Mouse (Mus musculus): ENCODE measurements around the gene Ubxn6.
A peak's percentile ranks its signal among the peaks of the same experiment; 100 is the strongest.

The Ubxn6 gene

DNA sequence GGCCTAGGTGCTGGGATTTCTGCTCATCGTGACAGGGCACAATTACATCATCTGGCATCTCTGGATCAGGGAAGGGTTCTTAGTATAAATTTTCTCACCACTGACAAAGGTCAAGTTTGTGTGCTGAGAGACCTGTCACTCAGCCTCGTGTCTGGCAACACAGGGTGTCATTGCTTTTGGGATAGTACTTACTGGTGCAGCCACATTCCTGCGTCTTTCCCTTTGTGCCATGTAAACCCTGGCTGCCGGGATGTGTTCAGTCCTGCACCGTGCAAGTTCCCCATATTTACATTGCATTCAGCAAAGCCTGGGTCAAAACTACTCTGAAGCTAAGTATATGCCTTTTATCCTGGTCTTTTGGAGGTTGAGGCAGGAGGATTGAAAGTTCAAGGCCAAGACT is 23.5 kb downstream of the Ubxn6 start:
- DNase-seq: no peak

DNA sequence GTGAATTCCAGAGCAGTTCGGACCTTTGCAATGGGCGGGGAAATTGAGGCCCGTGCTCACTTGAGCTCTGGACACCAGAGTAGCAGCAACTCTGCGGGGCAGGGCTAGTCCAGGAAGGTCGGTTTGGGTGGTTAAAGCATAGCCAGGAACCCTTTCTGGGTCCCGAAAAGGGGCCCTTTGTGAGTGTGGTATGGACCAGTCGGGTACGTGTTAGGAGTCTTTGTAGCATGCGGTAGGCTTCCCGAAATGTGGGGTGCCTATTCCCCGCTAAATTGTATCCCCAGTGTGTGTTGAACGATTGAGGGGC is 34.0 kb downstream of the Ubxn6 start:
- DNase-seq: no peak

DNA sequence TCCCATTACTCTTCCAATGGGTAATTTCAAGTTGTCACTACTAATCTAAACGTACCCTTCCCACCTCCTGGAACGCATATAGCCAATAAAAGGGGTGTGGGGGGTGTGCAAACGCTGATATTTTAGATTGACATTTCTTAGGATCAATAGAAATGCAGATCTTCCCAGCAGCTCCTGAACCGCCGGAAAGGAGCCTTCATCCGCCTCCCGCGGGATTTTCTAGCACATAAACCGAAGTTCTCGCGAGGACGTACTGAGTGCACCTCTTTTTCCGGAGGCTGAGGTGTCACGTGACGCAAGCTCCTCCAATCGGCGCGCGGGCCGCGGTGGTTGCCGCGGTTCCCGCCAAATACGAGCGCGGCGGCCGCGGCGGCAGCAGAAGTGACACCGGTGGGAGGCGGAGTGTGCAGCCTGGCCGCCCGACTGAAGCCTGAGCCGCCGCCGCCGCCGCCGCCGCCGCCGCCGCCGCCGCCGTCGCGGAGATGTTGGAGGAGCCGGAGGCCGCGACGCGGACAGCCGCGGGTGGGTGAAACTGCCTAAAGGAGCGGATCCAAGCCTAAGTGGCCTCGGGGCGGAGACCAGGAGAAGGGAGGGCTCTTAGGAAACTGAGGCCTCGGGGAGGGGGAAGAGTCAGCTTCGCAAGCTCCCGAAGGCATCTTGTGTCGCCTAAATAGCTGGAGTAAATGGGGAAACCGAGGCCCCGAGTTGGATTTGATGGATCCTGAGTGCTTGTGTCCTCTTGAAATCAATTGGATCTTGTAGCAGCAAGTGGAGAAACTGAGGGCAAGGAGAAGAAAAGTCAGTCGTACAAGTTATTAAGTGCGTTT is 34.6 kb downstream of the Ubxn6 start, which contains the start of gene Chaf1a:
Chaf1a (plus strand) TSS at position 410 of the 827 bp plus-strand sequence.
- DNase-seq: peak; percentile 99

DNA sequence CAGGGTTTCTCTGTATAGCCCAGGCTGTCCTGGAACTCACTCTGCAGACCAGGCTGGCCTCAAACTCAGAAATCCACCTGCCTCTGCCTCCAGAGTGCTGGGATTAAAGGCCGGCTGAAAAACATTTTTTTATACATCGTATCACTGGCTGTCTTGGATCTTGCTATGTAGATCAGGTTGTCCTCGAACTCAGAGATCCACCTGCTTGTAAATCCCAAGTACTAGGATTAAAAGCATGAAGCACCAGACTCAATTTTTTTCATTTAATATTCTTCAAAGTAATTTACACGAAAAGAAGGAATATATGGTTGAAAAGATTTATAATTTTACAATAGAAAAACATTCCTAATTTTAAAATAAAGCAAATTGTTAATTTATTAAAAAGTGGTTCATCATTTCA is 35.5 kb downstream of the Ubxn6 start:
- DNase-seq: no peak

DNA sequence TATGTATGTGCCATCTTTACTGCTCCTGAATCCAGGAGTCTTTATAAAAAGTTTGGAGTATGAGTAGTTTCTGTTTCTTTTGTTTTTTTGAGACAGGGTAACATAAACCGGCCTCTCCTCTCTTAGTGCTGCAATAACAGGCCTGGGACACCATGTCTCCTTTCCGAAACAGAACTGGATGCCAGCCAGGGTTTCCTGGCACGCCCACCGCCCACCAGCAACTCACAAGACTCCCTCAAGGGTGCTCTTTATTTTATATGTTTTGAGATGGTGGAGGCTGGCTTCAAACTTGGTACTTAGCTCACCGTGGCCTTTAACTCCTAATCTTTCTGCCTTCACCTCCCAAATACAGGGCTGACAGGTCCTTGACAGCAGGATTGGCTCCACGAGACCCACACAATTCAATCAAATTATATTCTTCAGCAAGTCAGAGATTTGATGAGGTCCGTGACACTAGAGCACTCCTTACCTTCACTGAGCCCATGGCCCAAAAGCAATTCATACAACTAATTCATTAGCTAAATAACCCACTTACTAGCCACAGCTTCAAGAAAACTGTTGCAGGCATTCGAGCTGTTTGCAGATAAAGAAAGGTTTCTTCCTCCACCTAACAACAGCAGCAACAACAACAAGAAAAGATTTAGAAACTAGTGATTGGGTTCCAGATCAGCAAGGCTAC is 36.1 kb downstream of the Ubxn6 start:
- DNase-seq: peak; percentile 39

DNA sequence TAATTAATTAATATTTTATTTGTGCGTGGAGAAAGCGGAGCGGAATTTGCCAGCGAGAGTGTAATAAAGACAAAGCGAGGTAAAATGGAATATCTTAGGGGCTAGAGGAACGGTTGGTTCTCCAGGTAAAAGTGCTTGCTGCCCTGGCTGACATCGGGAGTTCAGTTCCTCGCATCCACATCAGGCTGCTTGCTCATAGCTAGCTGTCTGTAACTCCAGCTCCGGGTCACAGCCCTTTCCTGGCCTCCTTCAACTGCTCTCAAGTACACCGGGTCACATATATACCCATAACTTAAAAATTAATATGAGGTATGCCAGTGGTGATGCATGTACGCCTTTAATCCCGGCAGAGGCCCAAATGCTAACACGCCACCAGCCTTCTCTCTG is 37.9 kb downstream of the Ubxn6 start:
- no peak for DNase-seq

DNA sequence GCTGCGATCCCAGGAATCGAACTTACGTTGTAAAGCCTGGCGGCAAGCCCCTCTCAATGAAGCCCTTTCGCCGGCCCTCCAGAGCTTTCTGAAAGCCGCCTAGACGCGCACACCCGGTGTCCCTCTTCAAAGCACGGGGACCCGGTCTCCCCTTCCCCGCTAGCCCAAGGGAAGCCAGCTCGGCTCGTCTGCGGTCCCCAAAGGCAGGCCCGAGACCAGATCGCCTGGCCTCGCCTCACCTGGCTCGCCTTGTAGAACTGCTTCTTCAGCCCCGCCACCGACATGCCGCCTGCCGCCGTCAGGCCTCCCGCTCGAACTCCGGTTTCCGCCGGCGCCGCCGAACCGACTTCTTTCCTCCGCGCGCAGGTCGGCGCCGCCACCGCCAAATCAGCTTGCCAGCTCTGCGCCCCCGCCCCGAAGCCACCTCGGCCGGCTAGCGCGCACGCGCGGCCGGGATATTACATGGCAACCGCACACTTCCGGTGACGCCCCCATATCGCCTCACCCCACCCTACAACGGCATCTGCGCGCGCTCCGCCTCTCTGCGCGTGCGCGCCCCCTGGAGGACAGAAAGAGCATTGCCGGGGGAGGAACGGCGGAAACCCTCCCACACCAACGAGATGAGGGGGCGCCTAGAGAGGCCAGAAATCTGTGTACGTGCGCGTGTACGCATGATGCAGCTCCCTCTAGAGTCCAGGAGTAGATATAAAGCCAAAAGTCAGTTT is 38.5 kb downstream of the Ubxn6 start, which contains the start of gene Sh3gl1:
Sh3gl1 (minus strand) TSS at position 460 of the 725 bp plus-strand sequence.
- DNase-seq: peak; percentile 99

DNA sequence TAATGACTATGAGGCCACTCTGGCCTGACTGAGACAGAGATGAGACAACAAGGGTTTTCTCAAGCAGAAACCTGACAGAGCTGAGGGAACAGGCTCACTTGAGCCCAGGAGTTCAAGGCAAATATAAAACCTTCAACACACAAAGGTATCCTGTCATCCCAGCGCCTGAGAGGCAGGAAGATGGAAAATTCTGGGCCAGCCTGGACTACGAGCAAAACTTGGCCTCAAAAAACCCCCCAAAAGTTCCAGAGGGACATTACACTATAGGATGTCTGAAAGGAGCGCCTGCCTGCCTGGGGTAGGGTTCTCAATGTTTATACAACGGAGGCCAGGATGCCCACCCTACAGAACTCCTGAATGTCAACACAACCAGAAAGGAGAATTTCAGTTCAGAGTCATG is 39.6 kb downstream of the Ubxn6 start:
- no peak for DNase-seq

DNA sequence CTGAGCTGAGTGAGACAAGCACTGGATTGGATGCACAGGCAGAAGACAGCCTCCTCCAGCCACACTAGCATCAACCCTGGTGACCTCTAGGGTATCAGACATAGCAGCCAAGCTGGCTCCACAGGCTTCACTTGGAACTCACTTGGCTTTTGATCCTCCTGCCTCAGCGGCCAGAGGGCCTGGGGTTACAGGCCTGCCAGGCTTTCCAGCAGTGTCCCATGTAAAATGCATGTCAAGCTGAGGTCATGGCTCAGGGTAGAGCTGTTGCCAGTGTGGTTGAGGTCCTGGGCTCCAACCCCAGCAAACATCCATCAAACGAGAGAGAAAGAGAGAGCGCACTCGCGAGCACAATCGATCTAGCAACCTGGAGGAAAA is 40.1 kb downstream of the Ubxn6 start:
- DNase-seq: no peak

DNA sequence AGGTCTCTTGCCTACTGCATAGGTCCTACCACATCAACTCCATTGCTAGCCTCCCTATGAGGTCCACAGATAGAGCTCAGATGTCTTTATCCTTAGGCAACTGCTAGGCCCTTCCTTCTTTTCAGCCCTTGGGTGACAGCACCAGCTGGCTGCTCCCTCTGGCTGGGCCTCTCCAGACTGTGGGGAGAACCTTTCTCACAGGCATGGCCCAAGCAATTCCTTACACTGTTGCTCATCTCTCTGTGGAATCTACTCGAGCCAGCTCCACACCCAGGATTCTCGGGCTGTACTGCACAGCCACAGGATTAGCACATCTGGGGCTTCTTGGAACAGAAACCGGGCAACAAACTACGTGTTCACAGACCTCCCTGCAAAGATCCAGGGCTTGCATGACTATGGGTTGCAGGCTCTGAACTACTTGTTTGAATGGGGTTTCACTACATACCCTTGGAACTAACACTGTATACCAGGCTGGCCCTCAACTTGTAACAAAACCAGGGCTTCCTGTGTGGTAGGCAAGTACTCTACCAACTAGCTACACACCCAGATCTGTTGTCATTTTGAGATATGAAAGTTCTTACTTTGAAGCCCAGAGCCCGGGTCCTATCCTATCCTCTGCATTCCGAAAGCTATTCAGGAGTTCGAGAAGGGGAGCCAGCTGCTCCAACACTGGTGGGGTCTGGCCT is 40.6 kb downstream of the Ubxn6 start:
- no peak for DNase-seq

DNA sequence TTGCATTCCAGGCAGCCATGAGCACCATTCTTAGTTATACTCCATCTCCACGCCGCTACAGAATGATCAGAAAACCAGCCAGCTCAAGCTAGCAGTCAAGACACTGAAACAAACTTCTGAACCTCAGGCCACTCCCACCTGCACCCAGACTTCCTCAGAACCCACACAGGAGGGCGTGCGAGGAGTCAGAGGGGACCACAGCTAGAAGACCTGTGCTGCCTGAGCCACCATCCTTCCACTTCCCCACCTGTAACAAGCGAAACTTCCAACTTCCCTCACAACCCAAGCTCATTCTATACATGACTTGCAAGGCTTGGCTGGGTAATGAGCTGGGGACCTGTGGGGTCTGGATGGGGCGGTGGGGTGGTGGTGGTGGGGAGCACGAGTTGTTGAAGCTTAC is 42.0 kb downstream of the Ubxn6 start:
- no peak for DNase-seq

DNA sequence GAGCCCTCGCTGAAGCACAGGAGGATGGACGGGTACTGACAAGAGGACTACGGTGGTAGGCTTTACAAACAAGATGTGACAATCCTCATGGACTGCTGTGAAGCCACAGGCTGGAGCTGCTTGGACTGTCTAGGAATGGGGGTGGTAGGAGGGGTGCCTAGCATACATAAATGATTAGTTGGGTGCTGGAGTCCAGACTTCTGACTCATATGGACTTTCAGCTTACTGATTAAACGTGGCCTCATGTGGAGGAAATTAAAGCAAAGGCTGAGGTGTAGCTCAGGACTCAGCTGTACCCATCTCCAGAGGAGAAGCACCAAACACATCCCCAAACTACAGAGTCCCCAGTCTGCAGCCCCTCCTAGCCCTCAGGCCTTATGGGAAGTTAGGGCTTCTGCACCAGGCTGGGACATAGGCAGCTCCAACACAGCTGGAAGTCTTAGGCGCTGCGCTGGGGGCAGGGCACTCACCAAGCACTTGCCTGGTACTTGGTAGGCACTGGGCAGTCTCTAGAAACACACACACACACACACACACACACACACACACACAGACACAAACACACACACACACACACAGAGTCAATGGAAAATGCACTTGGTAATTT is 42.6 kb downstream of the Ubxn6 start:
- no peak for DNase-seq

DNA sequence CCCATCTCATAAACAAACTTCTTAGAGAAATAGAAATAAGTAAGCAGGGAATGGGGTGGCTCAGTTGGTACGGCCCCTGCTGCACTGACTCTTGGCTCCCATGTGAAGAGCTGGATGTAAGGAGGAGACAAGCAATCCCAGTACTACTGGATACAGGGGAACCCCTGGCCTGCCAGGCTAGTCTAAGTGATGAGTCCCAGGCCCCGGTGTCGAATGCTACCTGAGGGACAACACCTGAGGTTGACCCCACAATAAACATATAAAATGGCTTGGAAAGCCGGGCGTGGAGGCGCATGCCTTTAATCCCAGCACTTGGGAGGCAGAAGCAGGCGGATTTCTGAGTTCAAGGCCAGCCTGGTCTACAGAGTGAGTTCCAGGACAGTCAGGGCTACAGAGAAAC is 43.4 kb downstream of the Ubxn6 start:
- no peak for DNase-seq

DNA sequence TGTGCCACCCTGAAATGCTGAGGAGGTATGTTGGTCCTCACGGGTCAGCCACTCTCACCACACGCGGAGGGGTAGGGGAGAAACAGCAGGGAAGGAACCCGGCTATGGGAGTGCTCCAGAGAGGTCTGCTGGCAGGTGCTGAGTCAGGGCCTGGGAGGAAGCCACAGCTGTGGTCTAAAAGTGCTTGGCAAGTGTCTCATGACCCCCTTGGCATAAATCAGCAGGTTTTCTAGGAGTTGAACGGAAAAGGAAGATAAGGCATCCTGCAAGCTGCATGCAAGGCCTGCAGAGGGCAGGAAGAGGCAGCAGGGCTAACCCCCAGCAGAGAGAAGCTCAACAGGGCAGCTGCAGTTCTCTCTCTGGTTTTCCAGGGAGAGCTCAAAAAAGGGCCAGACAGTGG is 43.9 kb downstream of the Ubxn6 start:
- DNase-seq: peak; percentile 32

DNA sequence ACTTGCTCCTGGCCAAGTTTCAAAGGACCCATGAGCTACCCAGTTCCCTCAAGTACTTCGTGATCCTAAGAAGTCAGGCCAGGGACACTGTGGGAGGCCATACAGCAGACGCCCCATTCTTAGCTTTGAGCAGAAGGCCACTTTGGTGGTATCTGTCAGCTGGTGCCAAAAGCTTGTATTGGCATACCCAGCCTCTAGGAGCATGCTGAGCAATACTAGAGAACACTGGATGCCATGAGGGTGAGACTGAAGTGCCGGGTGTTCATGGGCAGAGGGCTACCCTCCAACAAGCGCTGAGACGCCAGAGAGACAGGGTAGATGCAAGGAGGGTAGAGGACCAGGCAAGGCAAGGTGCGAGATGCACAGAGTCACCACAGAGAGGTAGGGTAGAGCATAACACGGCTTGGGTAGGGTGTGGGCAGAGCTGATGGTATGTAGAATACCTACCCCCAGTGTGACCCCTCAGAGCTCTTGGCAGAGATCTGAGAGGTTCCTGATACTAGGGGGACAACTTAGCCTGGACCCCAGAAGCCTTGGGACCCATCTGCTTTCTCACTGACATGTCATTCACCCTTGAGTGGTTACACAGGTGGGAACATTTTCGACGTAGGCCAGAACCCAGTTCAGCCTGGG is 44.5 kb downstream of the Ubxn6 start:
- no peak for DNase-seq

DNA sequence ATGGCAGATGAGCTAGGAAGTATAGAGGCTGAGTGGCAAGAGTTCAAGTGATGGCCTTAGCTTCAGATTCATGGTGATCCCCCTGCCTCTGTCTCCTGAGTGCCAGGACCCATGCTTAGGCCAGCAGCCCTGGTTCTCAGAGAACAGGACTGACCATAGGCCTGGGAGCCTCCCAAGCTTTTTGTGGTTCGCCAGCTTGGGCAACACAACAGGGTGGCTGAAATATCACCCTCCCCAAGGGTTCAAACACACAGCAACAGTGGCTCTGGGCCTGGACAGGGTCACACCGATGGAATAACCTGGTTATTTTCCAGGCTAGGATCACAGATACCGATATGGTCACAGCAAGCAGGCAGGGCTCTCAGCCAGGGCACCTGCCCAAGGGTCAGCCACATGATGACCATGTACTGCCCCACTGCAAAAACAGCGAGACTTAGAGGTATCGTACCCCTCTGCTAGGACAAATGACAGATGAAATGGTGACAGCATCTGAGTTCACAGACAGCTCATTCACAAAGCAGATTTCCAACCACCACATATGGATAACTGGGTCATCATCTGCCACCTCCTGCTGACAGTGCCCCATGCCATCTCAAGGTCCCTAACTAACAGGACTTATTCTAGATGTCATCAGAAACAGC is 46.9 kb downstream of the Ubxn6 start:
- DNase-seq: no peak

DNA sequence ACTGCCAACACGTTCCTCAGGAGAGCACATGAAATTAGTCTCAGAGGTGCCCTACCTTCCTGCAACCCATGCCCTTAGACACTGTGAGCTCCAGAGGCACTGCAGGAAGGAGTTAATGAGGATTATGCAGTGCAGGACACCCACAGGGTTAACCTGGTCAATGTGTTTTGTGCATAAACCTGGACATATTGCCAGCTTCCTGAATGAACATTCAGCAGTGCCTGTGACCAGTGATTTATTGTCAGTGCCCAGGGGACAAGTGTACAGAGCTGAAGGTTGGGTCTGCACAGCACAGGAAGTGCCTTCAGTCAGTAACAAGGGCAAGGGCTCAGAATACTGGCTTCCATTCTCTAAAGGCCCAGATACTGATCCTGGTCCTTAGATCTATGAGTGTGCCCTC is 47.9 kb downstream of the Ubxn6 start:
- no peak for DNase-seq

DNA sequence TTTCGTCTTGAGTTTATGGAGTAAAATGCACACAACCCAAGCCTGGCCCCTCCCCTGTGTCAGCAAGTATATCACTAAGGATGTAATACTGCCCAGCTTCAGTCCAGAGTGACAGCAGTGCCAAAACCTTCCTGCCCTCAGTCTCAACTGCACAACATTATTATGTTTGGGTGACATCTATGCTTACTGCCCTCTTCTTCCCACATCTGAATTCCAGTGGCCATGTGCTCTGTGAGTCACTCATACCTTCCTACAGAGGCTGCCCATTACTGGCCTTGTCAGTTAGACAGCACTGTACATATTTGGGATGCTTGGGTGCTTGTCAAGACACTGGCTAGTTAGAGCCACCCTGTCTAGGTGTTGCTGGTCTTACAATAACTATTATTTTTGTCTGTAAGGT is 48.5 kb downstream of the Ubxn6 start:
- DNase-seq: no peak

DNA sequence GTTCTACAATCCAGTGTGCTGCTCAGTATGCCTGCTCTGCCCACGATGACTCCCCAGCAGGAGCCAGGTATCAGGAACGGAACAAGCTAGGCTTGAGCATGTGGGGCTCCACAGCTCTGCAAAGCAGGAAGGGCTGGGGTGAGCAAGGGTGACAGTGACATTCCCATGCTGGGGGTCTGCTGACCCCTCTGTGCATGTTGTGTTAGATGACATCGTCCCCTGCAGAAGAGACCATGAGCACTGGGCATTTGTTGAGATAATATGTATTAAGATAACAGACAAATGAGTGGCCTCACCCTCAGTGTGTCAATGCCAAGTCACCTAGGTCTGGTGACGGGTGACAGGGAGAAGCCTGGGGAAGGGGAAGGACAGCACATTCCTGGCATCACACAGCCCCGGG is 49.9 kb downstream of the Ubxn6 start:
- DNase-seq: no peak

DNA sequence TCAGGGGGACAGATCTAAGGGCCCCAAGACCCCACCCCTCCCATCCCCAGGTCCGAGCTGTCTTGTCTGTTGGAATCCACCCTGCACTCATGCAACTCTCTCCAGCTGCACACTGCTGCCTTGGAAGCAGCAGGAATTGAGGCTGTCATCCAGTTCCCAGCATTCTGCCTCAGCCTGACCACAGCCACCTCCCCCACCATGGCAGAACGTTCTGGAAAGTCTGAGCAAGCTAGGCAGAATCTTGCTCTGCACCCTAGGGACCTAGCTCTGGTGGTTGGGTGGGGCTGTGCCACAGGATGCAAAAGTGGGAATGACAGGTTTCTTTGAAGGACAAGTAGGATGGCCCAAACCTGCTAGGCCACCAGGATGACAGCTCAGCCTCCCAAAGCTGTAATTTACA is 50.4 kb downstream of the Ubxn6 start:
- DNase-seq: no peak

DNA sequence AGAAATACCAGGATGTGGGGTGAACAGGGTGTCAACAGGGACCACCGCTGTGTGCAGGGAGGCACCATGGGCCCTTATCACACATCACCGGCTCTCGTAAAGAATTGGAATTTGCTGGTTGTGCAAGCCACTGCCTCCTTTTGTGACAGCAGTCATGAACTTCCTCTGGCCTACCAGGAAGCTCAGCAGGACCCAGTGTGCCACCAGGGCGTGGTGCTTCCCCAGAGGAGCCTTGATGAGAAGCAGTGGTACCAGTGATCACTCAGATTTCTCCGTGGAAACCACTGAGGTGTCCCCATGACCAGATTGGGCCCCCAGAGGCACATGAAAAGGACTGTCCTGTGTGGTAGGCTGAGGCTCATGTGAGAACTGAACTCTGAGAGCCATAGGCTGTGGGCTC is 51.4 kb downstream of the Ubxn6 start:
- peak; percentile 46 for DNase-seq

DNA sequence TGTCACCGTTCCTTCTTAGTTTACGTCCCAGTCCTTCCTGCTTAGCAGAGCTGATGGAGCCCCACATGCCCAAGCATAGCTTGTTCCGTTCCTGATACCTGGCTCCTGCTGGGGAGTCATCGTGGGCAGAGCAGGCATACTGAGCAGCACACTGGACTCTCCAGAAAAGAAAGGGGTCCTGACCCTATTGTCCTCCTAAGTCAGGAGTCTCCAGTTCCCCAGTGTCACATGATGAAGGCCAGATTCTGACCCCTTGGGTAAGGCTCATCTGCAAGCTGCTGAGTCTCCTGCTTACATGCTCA is 51.9 kb downstream of the Ubxn6 start:
- DNase-seq: no peak
